Mouse (Mus musculus): ENCODE results near the gene Egfr. TPM values are rescaled to one million over a fixed set of nuclear protein-coding genes. Genes with fewer than 3 reads are reported as not detected.

Gene Egfr
- total RNA-seq (2023), result 0.41 TPM

GRCm38 (mm10) chr11:16752007-16752348 lies at the start of gene Egfr:
Gene Egfr (plus strand): TSS chr11:16752203.

GRCm38 (mm10) chr11:16950976-16951760 lies 199.2 kb downstream of the Egfr start, which contains the start of gene Fbxo48:
Gene Fbxo48 (plus strand): TSS chr11:16951375.

Other genes starting within 250 kb of the Egfr start
- gene Sec61g, start 243.7 kb upstream of the Egfr start, total RNA-seq (2023), result 15.4 TPM
- gene Fbxo48, start 199.2 kb downstream of the Egfr start, total RNA-seq (2023), result 1.1 TPM